8 mouse cellular contexts compared by ENCODE assay signal in genomic region chr5:21786258-21787185, GRCm38 (mm10). TPM values are rescaled to one million over a fixed set of nuclear protein-coding genes. Genes with fewer than 3 reads are reported as not detected.
A peak's percentile ranks its signal among the peaks of the same experiment; 100 is the strongest.
DNase-seq lines count a peak whose midpoint lies in the region; ATAC-seq and TF ChIP-seq lines count a peak whose summit lies in the region.

No protein-coding gene starts in this region.

- H3K4me2 ChIP-seq in embryonic facial prominence, embryonic 13.5 days = peak overlapping the region; percentile 76
- H3K4me2 ChIP-seq in limb, embryonic 12.5 days = peak overlapping the region; percentile 65
- H3K4me2 ChIP-seq in midbrain, embryonic 15.5 days = peak overlapping the region; percentile 58

- H3K27ac ChIP-seq in embryonic facial prominence, embryonic 13.5 days = peak overlapping the region; percentile 75
- peak overlapping the region; percentile 70 for H3K27ac ChIP-seq in kidney, adult 2 months (ENCODE audit: insufficient read depth, low read depth, low read length)
- H3K27ac ChIP-seq in limb, embryonic 12.5 days = peak overlapping the region; percentile 83
- peak overlapping the region; percentile 79 for H3K27ac ChIP-seq in midbrain, embryonic 15.5 days
- H3K27ac ChIP-seq in spleen, adult 2 months (ENCODE audit: insufficient read depth, low read length) = peak overlapping the region; percentile 75

- H3K4me3 ChIP-seq in embryonic facial prominence, embryonic 13.5 days = peak overlapping the region; percentile 96
- H3K4me3 ChIP-seq in kidney, adult 2 months (ENCODE audit: insufficient read depth, low read depth, low read length) = peak overlapping the region; percentile 87
- peak overlapping the region; percentile 88 for H3K4me3 ChIP-seq in limb, embryonic 12.5 days (replicated peaks)
- H3K4me3 ChIP-seq in midbrain, embryonic 15.5 days = peak overlapping the region; percentile 63
- peak overlapping the region; percentile 88 for H3K4me3 ChIP-seq in spleen, adult 2 months (ENCODE audit: extremely low read depth, insufficient read depth, insufficient read length)

- peaks cover 20% of the 10 kb centered on the region for H3K4me1 ChIP-seq in embryonic facial prominence, embryonic 13.5 days
- peaks cover 8% of the 10 kb centered on the region for H3K4me1 ChIP-seq in kidney, adult 2 months (ENCODE audit: control insufficient read depth, insufficient read depth, low read length)
- peaks cover 25% of the 10 kb centered on the region for H3K4me1 ChIP-seq in limb, embryonic 12.5 days (replicated peaks)
- peaks cover 32% of the 10 kb centered on the region for H3K4me1 ChIP-seq in midbrain, embryonic 15.5 days
- H3K4me1 ChIP-seq in spleen, adult 2 months (ENCODE audit: control insufficient read depth, insufficient read depth, insufficient read length) = peaks cover 2% of the 10 kb centered on the region; the same call in 1 of the 2 replicates

- DNase-seq in 3134 (ENCODE audit: extremely low read depth, insufficient read length, low spot score) = peak; percentile 91
- peak; percentile 93 to 95 for DNase-seq in adrenal gland, postnatal 36 days
- peak; percentile 93 to 95 for DNase-seq in heart, adult 18-20 months
- peak; percentile 95 for DNase-seq in kidney, adult 2 months
- DNase-seq in spleen, adult 2 months (ENCODE audit: low read depth in 1 of 2, low spot score in 2 of 2) = peak; percentile 83

- H3K9ac ChIP-seq in embryonic facial prominence, embryonic 13.5 days = peak overlapping the region; percentile 96
- peak overlapping the region; percentile 88 for H3K9ac ChIP-seq in limb, embryonic 12.5 days (replicated peaks)
- peak overlapping the region; percentile 71 for H3K9ac ChIP-seq in midbrain, embryonic 15.5 days

- 1% methylated on average over 51 of the region's 51 CpGs for WGBS in embryonic facial prominence, embryonic 13.5 days
- 1% methylated on average over 51 of the region's 51 CpGs for WGBS in kidney, adult 2 months
- WGBS in limb, embryonic 12.5 days = 2% methylated on average over 51 of the region's 51 CpGs
- 2% methylated on average over 51 of the region's 51 CpGs for WGBS in midbrain, embryonic 15.5 days
- under 1% methylated on average over 51 of the region's 51 CpGs for WGBS in spleen, adult 2 months

- H3K9me3 ChIP-seq in embryonic facial prominence, embryonic 13.5 days = no peaks in the 10 kb centered on the region
- no peaks in the 10 kb centered on the region for H3K9me3 ChIP-seq in limb, embryonic 12.5 days
- H3K9me3 ChIP-seq in midbrain, embryonic 15.5 days = no peaks in the 10 kb centered on the region

- no peaks in the 10 kb centered on the region for H3K27me3 ChIP-seq in embryonic facial prominence, embryonic 13.5 days
- H3K27me3 ChIP-seq in kidney, adult 2 months (replicated peaks; ENCODE audit: control insufficient read depth, insufficient read depth, low read length) = no peaks in the 10 kb centered on the region
- no peaks in the 10 kb centered on the region for H3K27me3 ChIP-seq in limb, embryonic 12.5 days
- no peaks in the 10 kb centered on the region for H3K27me3 ChIP-seq in midbrain, embryonic 15.5 days (replicated peaks)
- no peaks in the 10 kb centered on the region for H3K27me3 ChIP-seq in spleen, adult 2 months (ENCODE audit: control insufficient read depth, insufficient read depth, low read length)

- H3K36me3 ChIP-seq in embryonic facial prominence, embryonic 13.5 days = peaks cover 26% of the 10 kb centered on the region
- no peaks in the 10 kb centered on the region; the same call in 1 of the 2 replicates for H3K36me3 ChIP-seq in kidney, adult 2 months (ENCODE audit: control insufficient read depth, insufficient read depth, low read length)
- H3K36me3 ChIP-seq in limb, embryonic 12.5 days = peaks cover 32% of the 10 kb centered on the region
- H3K36me3 ChIP-seq in midbrain, embryonic 15.5 days (replicated peaks) = peaks cover 12% of the 10 kb centered on the region
- peaks cover 9% of the 10 kb centered on the region for H3K36me3 ChIP-seq in spleen, adult 2 months (ENCODE audit: control insufficient read depth, insufficient read depth, low read length)

- no peak for TF ChIP-seq CTCF in kidney, adult 2 months (conservative IDR thresholded peaks at IDR 0.05; ENCODE audit: insufficient read depth, insufficient read length, low read depth, low read length)
- no peak for TF ChIP-seq CTCF in spleen, adult 2 months (IDR thresholded peaks at IDR 0.05; ENCODE audit: extremely low read depth, insufficient read depth, insufficient read length, insufficient replicate concordance)

- peak; percentile 81 for ATAC-seq in embryonic facial prominence, embryonic 13.5 days (ENCODE audit: insufficient number of reproducible peaks, insufficient read depth, low FRiP score, low TSS enrichment, low read depth)
- ATAC-seq in limb, embryonic 12.5 days (ENCODE audit: insufficient number of reproducible peaks, insufficient read depth, low FRiP score, low TSS enrichment, low read depth) = peak; percentile 75; the same call in 1 of the 2 replicates
- peak; percentile 85 for ATAC-seq in midbrain, embryonic 15.5 days (replicated peaks)

- peak; percentile 39 for TF ChIP-seq POLR2A in kidney, adult 2 months (IDR thresholded peaks at IDR 0.05; ENCODE audit: low read depth, low read length)
- TF ChIP-seq POLR2A in spleen, adult 2 months (IDR thresholded peaks at IDR 0.05; ENCODE audit: low read depth, low read length) = peak; percentile 31; the same call in 1 of the 2 replicates

RNA-seq across cellular contexts. Expression of gene Psmc2, which starts 1.4 kb away (rescaled TPM):
- total RNA-seq in adrenal gland, postnatal 36 days (2021) = 100 to 1,000 TPM; 153 to 159 TPM
- polyA plus RNA-seq in embryonic facial prominence, embryonic 13.5 days (2015; fragmentation: Nextera tagmentation; extraction: Ambion mirVana) = 177 and 185 TPM in 2 replicates
- 10 to 100 TPM; 92.8 to 99.7 TPM for total RNA-seq in heart, adult 18-20 months (2021)
- polyA plus RNA-seq in kidney, adult 2 months (2012; rRNA removed) = 30.7 and 42.3 TPM in 2 replicates
- polyA plus RNA-seq in limb, embryonic 12.5 days (2016; fragmentation: Nextera tagmentation; extraction: Ambion mirVana) = 194 and 207 TPM in 2 replicates
- polyA plus RNA-seq in midbrain, embryonic 15.5 days (2015; fragmentation: Nextera tagmentation; extraction: Ambion mirVana) = 176 and 182 TPM in 2 replicates
- polyA plus RNA-seq in spleen, adult 2 months (2012; rRNA removed) = 10.4 and 10.7 TPM in 2 replicates

RNA-seq across cellular contexts. Expression of gene Dnajc2, which starts 1.5 kb away (rescaled TPM):
- 10 to 100 TPM; 34.8 to 35.1 TPM for total RNA-seq in adrenal gland, postnatal 36 days (2021)
- 75.6 and 80.3 TPM in 2 replicates for polyA plus RNA-seq in embryonic facial prominence, embryonic 13.5 days (2015; fragmentation: Nextera tagmentation; extraction: Ambion mirVana)
- 10 to 100 TPM; 21.4 to 22.3 TPM for total RNA-seq in heart, adult 18-20 months (2021)
- polyA plus RNA-seq in kidney, adult 2 months (2012; rRNA removed) = 7.2 and 7.5 TPM in 2 replicates
- 79.7 and 81.9 TPM in 2 replicates for polyA plus RNA-seq in limb, embryonic 12.5 days (2016; fragmentation: Nextera tagmentation; extraction: Ambion mirVana)
- polyA plus RNA-seq in midbrain, embryonic 15.5 days (2015; fragmentation: Nextera tagmentation; extraction: Ambion mirVana) = 65.9 and 71.1 TPM in 2 replicates
- polyA plus RNA-seq in spleen, adult 2 months (2012; rRNA removed) = 10.3 and 15.6 TPM in 2 replicates

RNA-seq across cellular contexts. Expression of gene Pmpcb, which starts 49.6 kb away (rescaled TPM):
- 100 to 1,000 TPM; 256 to 300 TPM for total RNA-seq in adrenal gland, postnatal 36 days (2021)
- polyA plus RNA-seq in embryonic facial prominence, embryonic 13.5 days (2015; fragmentation: Nextera tagmentation; extraction: Ambion mirVana) = 87.0 and 95.7 TPM in 2 replicates
- total RNA-seq in heart, adult 18-20 months (2021) = 100 to 1,000 TPM; 264 to 279 TPM
- polyA plus RNA-seq in kidney, adult 2 months (2012; rRNA removed) = 111 and 141 TPM in 2 replicates
- 84.8 and 91.8 TPM in 2 replicates for polyA plus RNA-seq in limb, embryonic 12.5 days (2016; fragmentation: Nextera tagmentation; extraction: Ambion mirVana)
- polyA plus RNA-seq in midbrain, embryonic 15.5 days (2015; fragmentation: Nextera tagmentation; extraction: Ambion mirVana) = 71.7 and 76.9 TPM in 2 replicates
- polyA plus RNA-seq in spleen, adult 2 months (2012; rRNA removed) = 11.1 and 11.8 TPM in 2 replicates

Comparison
In these comparisons a context has a peak if more than half of its experiments do, and no peak if none do; other contexts are left out.
1. Peak in every context shown above with its lines: DNase-seq, ATAC-seq, H3K4me3 ChIP-seq and H3K27ac ChIP-seq.